Mouse (Mus musculus): ENCODE data around the gene Agbl2. TPM values are rescaled to one million over a fixed set of nuclear protein-coding genes. Genes with fewer than 3 reads are reported as not detected.

Agbl2 gene
- polyA plus RNA-seq, 1 experiment from 2014 or later, result 1.3 TPM

DNA sequence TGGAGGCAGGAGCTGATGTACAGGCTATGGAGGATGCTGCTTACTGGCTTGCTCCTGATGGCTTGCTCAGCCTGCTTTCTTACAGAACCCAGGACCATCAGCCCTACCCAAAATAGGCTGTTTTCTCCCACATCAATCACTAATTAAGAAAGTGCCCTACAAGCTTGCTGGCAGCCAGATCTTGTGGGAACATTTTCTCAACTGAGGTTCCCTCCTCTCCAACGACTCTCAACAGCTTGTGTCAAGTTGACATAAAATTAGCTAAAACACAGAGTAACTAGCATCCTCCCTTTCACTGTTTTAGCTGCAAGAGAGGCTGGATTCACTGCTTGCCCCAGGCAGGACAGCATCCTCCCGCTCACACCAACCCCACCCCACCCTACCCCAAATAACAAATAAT, 99.3 kb downstream of the Agbl2 start:
- no peak for DNase-seq (ENCODE audit: low spot score)
- Histone ChIP-seq H3K4me3 (ENCODE audit: low read depth, low read length) (no peak overlapping the region), H3K4me2 (replicated peaks; ENCODE audit: low read depth, low read length) (no peak overlapping the region), H3K27me3 (ENCODE audit: control insufficient read depth, insufficient read depth, low read length) (peaks cover 19% of the 10 kb centered on the region), H3K9me3 (ENCODE audit: control insufficient read depth, low read length) (no peaks in the 10 kb centered on the region), H3K36me3 (ENCODE audit: control insufficient read depth, insufficient read depth, low read length) (no peaks in the 10 kb centered on the region), H3K27ac (ENCODE audit: low read depth, low read length) (no peak overlapping the region), H3K4me1 (replicated peaks; ENCODE audit: control insufficient read depth, insufficient read depth, low read length) (0 out of 2 replicates have a peak, but pooled peaks cover 3% of the 10 kb centered on the region), H3K9ac (ENCODE audit: low read depth, low read length) (no peak overlapping the region)
- no peak for ATAC-seq (ENCODE audit: low FRiP score)
- WGBS, result 76% methylated on average over 2 of the region's 2 CpGs

Other genes with a start within 250 kb of the Agbl2 start
- 2.4 and 2.9 TPM in 2 replicates for gene Ptprj, start 202.1 kb upstream of the Agbl2 start, polyA plus RNA-seq (2014; fragmentation: Nextera tagmentation; extraction: Ambion mirVana)
- 55.2 and 55.4 TPM in 2 replicates for gene Nup160, start 105.5 kb upstream of the Agbl2 start, polyA plus RNA-seq (2014; fragmentation: Nextera tagmentation; extraction: Ambion mirVana)
- 109 and 110 TPM in 2 replicates for gene Fnbp4, start 37.4 kb upstream of the Agbl2 start, polyA plus RNA-seq (2014; fragmentation: Nextera tagmentation; extraction: Ambion mirVana)
- 284 TPM in 2 replicates for gene Mtch2, start 64.4 kb downstream of the Agbl2 start, polyA plus RNA-seq (2014; fragmentation: Nextera tagmentation; extraction: Ambion mirVana)
- 15.1 and 21.2 TPM in 2 replicates for gene C1qtnf4, start 103.1 kb downstream of the Agbl2 start, polyA plus RNA-seq (2014; fragmentation: Nextera tagmentation; extraction: Ambion mirVana)
- gene Kbtbd4, start 122.0 kb downstream of the Agbl2 start, polyA plus RNA-seq (2014; fragmentation: Nextera tagmentation; extraction: Ambion mirVana), result 46.0 and 49.3 TPM in 2 replicates
- 215 and 217 TPM in 2 replicates for gene Ndufs3, start 122.1 kb downstream of the Agbl2 start, polyA plus RNA-seq (2014; fragmentation: Nextera tagmentation; extraction: Ambion mirVana)
- 78.8 and 90.2 TPM in 2 replicates for gene Celf1, start 157.7 kb downstream of the Agbl2 start, polyA plus RNA-seq (2014; fragmentation: Nextera tagmentation; extraction: Ambion mirVana)

Measured in hindbrain, embryonic 11.5 days (tissue).